Mouse (Mus musculus) adrenal gland, adult 2 months (tissue): ENCODE measurements around the gene BC025446. TPM values are rescaled to one million over a fixed set of nuclear protein-coding genes. Genes with fewer than 3 reads are reported as not detected.
"Not testable (repeated sequence)": the region's sequence is repeated elsewhere in the genome, so short reads cannot be mapped to it uniquely, and the experiment has no call there.

Experiments used
- DNase-seq: peaks from one replicate; pipeline ENCODE4 v3.0.0; 2021
- long read RNA-seq: library from polyadenylated mRNA; stranded (forward); transcript quantifications from one replicate; pipeline ENCODE4 v2.0.0, GENCODE M21; 2021
- polyA plus RNA-seq: library from polyadenylated mRNA; depleted of rRNA; stranded (reverse); fragments of >200 nt; gene quantifications from 2 replicates; pipeline ENCODE4 v1.2.3, GENCODE M21; 2012; rRNA removed
- total RNA-seq, 2 experiments: library from RNA; stranded (reverse); gene quantifications; 2 replicates each; pipeline ENCODE4 v1.2.3; 2021

Gene BC025446
- total RNA-seq: under 1 TPM in 1 of 2 experiments, not detected in 1; 0.43 TPM
- polyA plus RNA-seq: 0.19 TPM in 1 of 2 replicates, not detected in the other
- long read RNA-seq: 0 reads

DNA sequence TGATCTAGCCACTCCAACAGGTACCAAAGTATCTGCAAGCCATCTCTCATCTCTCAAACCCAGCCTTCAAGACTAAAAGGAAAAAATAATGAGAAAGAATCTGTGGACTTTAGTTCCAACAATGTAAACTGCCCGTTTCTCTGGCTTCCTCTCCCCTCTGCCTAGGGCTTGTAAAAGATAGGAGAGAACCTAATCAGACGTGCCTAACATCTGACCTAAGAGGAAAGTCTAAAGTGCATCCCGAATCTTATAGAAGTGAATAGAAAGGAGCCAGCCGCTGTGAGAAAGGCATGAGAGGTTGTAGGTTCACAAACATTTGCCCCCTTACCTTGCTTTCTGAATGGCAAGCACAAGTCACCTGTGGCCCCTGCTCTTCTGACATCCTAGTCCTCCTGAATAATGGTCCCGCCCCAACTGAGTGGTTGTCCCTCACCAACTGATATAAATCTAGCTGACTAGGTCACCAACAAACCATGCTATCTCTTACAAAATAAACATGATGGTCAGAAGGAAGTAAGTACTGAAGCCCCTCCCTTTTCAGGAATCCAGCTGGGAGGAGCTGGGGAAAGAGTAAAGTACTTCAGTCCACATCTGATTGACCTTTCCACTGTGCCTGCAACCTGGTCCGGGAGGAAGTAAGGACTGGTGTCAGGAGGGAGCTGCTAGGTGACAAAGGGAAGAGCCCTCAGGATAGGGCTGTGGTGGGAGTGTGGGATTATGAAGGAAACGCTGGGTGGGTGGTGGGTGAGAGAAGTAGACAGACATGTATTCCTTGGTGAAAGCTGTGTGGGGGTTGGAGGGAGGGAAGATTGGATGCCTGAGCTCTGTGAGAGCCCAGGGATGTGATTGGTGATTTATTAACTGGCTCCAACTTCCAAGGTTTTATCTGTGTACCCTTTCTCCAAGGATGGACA, at the start of gene BC025446:
TSS of gene BC025446 (plus strand) at position 599 of the 914 bp plus-strand sequence.
- no peak for DNase-seq

DNA sequence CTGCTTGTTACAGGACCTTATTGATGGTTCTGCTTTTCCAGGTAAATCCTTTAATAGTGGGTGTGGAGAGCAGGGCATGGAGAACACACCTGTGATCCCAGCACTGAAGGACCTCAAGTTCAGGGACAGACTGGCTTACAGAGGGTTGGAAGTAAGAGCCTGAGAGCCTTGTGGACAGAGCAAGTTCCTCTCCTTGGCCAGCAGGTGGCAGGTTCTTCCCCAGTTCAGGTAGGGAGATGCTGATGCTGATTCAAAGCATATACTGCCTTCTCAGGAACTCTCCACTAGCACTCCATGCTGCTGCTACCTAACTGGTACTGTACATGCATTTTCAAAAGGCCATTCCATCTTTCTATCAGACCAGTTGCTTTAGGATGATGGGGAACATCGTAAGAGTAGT, 40.7 kb upstream of the BC025446 start:
- peak; percentile 13 for DNase-seq

DNA sequence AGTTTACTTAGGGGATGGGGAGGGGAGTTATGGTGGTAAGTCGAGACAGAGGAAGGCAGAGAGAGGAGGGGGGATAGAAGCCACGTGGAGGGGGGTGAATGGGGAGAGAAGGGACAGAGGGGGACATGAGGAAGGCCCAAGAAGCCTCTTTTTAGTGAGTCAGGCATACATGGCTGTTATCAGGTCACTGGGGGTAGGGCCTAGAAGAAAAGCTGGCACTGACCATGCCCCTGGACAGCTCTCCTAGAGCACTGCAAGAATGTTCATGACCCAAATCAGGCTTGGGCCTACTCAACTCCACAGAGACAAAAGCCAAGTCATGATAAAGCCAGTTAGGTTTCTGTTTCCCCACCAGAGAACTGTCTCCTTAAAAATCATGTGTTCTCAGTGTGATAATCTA, 29.9 kb upstream of the BC025446 start:
- no peak for DNase-seq

DNA sequence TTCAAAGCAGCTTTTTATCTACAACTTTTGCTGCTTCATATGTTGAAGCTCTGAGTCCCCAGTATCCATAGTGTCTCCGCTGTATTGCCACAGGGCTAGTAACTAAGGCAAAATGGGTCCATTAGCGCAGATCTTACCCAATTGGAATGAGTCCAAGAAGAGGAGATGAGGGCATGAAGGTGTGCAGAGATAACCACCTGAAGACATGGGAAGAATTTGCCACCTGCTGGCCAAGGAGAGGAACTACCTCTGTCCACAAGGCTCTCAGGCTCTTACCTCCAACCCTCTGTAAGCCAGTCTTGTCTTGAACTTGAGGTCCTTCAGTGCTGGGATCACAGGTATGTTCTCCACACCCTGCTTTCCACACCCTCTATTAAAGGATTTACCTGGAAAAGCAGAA, 27.1 kb upstream of the BC025446 start:
- DNase-seq: no peak

DNA sequence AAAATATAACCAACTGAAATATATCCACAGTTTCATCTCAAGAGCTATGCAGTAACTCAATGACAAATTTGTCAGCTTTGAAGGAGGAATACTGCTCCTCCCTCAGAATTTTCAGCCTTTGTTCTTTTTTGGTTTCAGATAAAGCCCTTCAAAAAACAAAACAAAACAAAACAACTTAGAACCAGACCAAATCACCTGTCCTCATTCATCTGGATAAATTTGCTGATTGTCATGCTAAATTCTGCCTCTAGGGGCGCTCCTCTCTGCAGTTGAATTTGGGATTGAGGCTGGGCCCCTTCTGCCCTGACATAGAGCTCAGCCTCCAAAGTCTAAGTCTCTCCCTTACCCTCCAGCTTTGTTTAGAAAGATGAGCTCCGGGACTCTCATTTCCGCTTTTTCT, 25.6 kb upstream of the BC025446 start:
- not testable (repeated sequence) for DNase-seq

DNA sequence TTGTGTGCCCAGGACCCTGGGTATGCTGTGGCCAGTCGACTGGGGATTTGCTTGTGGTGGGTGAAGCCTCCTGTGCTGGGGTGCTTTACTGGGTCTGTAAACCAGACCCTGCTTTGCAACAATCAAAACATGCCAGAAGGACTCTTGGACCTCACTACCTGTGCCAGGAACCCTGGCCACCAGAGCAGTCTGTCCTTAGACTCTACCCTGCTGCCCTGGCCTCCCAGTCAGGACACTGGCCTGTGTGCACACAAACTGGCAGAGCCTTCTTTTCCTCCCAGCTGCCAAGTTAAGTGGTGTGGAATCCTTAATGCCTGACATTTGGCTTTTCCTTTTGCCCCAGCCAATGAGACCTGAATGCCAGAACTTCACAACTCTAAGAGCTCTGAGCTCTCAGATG, 655 bp downstream of the BC025446 start:
- no peak for DNase-seq

DNA sequence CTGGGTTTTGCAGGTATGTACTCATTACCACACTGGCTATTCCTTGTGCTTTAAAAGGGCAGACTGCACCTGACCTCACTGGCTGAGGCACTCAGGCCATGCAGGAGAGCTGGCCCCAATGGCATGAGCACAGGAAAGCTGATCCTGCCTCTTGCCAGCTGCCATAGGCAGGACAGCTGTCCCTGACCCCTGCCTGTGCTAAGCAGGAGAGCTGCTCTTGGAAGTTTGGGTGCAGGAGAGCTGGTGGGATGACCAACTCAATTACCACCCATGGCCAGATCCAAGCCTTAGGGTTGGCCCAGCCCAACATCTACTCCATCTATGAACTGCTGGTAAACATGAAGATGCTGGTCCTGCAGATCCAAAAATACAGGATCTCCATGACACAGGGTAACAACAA, 5.8 kb downstream of the BC025446 start:
- no peak for DNase-seq

DNA sequence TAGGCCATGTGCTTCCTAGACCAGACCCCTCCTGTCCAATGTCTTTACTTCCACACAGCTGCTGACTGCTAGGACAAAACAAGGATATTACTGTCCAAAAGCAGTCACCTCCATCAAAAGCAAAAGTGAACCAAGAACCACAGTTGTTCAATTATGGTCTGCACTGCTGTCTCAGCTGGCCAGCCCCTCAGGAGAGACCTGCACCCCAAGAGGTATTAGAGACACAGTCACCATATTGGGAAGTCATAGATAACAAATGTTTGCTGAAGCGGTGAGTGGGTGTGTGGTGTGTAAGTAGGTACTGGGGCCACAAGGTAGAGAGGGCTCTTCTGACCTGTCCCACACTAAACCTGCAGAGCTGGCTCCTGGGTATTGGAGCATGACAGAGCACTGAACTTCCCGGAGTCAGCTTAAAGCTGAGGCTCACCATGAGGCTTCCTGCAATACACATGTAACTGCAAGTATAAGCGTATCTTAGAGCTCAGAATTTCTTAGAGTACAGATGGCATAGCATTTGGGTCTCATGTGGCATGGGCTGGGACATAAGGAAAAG, 21.6 kb downstream of the BC025446 start:
- DNase-seq: no peak

DNA sequence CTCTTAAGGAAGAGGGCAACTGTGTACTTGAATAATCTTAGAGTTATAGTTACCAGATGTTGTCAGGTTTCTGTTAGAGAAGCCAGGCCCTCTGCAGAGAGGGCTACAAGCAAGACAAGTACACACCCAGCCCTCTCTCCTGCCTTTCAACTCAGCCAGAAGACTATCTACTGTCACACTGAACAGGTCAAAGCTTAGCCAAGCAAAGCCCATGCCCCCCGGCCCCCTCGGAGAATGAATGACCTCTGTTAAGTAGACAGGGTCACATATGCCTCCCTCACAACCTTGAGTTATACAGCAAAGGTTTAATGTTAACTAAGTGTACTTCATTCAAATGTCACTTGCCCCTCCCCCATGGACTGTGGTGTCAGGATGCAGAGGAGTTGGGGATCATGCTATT, 24.4 kb downstream of the BC025446 start:
- DNase-seq: no peak

DNA sequence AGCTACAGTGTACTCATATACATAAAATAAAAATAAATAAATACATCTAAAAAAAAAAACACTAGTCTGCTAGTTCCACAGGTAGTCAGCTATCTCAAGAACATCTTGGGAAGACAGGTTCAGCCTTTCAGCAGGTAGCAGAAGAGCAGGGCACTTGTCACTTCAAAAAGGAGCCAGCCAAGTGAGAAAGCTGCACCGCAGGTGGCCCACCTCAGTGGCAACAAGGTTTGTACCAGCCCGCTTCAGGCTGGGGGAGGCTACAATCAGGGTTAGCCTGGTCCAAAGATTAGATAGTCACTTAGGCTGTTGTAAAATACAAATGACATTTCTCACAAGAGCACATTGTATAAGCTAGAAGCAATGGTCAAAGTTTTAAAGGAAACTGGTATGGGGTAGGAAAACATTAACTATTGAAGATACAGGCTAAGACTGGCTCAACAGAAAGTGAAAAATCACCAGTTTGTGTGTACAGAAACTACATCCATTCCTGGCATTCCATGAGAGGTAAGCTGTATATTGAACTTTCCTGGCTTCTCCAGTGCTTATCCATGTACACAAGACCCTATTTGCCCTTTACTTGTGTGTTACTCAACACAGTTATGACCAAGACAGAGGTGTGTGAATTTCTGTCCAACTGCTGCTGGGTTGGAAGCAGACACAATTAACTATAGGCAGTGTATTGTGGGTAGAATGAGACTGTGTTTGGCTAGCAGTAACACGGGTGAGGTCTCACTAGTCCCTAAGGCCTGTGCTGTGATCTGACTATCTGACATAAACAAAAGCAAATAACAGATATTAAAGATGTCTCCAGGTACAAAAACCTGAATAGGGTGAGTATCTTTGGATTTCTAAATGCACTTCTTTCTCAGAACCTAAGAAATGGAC, 26.8 kb downstream of the BC025446 start:
- no peak for DNase-seq

DNA sequence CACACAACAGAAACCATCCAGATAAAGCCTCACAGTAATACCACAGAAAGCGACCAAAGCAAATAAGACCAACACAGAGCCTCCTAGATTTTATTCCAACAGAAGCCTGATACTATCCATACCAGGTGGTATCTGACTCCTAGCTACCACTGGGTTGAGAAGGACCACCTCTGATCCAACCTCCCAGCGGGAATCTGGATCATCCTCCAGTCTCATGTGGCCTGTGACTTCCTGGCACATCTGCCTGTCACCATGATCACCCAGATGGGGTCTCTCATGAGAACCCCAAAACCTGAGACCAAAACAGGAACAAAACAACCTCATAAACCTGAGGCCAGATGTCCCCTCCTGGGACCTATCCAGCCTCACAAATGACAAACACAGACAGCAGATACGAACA, 38.5 kb downstream of the BC025446 start:
- DNase-seq: no peak

DNA sequence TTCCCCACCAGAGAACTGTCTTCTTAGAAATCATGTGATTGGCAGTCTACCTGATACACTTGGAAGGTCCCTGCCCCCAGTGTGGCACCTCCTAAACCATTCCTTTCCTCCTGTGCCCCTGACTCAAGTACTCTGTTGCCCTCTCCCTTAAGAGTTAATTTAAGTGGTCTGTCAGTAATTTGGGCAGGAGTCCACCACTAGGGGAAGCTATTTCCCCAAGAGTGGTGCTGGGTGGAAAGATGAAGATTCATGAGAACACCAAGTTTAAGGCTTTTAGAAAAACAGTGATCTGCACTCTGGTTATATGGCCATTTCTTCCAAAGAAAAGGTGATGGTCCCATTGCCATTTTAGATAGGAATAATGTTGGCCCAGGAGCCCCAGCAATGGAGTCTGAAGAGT, 49.7 kb downstream of the BC025446 start:
- no peak for DNase-seq

DNA sequence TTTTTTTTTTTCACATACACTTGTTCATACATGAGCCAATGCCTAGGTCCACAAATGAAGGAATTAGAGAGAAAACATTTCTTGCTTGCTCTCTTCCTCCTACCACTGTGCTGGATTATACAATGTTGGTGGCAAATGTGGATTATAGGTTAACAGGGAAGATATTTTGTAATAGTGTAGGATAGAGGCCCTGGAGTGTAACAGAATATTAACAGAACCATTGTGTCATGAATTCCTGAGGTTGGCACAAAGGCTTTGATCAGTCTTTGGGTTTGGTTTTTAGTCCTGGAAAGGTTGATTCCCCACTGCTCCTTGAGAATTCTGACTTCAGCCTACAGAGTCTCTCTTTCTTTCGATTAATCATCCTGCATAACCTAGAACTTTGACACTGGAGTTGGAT, 50.5 kb downstream of the BC025446 start:
- no peak for DNase-seq

DNA sequence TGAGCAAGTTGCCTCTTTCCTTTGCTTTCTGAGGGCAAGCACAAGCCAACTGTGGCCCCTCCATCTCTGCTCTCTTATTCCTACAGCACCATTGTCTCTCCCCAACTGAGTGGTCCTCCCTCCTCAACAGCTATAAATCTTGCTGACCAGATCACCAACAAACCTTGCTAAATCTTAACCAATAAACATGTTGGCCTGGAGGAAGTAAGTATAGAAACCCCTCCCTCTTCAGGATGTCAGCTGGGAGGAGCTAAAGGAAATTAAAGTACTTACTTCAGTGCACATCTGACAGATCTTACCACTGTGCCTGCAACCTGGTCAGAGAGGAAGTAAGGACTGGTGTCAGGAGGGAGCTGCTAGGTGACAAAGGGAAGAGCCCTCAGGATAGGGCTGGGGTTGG, 51.9 kb downstream of the BC025446 start, which contains the start of gene Ly6f:
TSS of gene Ly6f (plus strand) at position 301 of the 400 bp plus-strand sequence.
- no peak for DNase-seq

DNA sequence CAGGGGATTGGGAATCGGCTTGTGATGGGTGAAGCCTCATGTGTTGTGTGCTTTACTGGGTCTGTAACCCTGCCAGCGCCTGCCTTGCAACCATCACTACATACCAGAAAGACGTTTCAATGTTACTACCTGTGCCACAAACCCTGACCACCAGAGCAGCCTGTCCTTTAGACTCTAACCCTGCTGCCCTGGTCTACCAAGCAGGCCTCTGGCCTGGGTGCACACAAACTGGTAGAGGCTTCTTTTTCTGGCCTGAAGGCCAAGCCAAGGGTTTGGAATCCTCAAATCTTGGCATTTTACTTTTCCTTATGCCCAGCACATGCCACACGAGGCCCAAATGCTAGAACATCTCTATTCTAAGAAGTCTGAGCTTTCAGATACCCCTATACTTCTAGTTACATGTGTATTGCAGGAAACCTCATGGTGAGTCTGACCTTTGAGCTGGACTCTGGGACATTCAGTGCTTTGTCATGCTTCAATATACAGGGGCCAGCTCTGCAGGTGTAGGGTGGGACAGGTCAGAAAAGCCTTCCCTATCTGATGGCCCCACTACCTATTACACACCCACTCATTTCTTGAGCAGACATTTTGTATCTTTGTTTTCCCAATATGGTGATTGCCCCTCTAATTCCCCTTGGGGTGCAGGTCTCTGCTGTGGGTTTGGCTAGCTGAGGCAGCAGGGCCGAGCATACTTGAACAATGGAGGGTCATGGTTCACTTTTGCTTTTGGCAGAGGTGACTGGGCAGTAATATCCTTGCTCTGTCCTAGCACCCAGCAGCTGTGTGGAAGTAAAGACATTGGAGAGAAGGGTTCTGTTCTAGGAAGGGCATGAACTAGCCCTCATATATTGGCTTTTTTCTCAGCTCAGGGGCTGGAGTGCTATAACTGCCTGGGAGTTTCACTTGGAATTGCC, 53.0 kb downstream of the BC025446 start:
- no peak for DNase-seq

DNA sequence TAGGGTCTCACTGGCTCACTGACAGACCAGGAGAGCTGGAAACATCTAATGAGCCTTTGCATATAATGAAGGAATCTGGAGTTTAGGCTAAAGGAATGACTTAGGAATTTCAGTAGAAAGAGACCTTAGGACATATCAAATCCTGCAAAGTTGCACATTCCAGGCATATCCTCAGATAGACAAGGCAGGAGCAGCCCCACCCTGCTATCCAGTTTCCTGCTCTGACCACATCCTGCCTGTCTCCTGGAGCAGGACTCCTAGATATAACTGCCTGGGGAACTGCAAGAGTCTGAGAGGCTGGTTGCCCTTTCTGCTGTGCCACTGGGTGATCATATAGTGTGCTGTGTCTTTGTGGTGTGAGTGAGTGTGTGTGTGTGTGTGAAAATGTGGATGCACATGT, 54.0 kb downstream of the BC025446 start:
- no peak for DNase-seq

DNA sequence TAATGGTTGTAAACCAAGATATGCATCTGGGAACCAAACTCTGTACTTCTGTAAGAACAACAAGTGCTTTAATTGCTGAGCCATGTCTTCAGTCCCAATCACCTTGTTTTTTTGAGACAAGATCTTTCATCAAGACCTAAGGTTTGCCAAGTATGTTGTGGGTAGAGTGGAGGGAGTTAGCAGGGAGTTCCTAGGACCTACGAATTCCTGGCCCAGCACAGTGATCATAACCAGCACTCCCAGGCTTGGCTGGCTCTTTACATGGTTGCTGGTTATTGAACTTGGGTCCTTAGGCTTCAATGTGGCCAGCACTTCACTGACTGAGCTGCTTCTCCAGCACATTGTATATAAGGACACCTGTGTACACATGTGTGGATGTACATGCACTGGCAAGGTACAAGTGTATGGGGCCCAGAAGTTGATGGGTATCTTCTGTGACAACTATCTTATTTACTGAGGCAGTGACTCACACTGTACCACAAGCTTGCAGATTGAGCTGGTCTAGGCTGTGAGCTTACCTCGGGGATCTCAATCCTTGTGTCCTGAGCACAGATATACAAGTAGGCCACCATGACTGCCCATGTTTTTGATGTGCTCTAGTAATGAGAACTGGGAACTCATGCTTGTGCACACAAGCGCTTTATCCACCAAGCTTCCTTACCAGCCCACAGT, 54.7 kb downstream of the BC025446 start:
- DNase-seq: no peak

DNA sequence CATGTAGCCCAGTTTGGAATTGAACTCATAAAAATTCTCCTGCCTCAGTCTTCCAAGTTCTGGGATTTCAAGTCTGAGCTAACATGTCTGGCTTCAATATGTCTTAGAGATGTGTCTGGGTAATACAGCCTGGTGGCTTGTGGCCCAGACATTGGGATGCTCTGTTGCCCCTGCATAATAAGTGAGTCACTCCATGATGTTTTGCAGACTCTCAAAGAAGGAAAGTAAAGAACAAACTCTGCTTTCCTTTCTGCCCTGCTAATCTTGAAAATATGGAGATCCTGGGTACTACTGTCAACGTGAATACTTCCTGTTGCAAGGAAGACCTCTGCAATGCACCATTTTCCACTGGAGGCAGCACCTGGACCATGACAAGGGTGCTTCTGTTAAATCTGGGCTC, 55.2 kb downstream of the BC025446 start:
- no peak for DNase-seq

DNA sequence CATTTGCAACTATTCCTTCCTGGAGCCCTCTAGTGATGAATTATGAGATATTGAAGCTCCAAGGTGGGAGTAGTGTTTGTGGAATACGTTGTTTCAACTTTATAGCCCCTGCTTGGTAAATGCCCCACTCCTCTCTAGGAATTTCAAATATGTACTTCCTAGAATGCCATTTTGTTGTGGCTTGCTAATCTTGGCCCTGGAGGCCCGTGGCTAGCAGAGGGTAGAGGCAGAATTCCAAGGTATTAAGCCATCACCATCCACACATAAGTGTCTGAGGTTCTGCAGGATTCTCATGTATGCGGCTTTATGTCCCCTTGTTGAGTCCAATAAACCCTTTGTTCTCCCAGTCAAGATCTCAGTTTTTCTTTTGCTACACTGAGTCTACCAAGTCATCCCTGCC, 55.7 kb downstream of the BC025446 start:
- DNase-seq: no peak
